Mouse (Mus musculus): ENCODE results near the gene Gcnt4.

Gene Gcnt4

DNA sequence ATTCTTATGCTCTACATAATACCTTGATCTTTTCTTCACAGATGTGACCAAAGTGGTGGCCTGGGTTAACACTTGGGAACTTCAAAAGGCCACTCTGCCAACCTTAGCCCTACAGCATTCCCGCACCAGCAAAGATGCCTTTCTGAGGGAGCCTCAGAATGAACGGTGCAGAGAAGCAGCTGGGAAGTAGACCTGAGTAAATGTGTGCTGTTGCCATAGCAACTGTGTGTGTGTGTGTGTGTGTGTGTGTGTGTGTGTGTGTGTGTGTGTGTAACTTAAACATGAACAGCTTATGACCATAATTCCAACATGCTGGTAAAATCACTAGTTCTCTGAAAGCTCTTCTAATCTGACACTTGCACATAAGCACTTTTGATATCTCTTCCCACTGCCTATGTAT, 27.4 kb downstream of the Gcnt4 start:
- DNase-seq (ENCODE audit: low spot score): no peak

DNA sequence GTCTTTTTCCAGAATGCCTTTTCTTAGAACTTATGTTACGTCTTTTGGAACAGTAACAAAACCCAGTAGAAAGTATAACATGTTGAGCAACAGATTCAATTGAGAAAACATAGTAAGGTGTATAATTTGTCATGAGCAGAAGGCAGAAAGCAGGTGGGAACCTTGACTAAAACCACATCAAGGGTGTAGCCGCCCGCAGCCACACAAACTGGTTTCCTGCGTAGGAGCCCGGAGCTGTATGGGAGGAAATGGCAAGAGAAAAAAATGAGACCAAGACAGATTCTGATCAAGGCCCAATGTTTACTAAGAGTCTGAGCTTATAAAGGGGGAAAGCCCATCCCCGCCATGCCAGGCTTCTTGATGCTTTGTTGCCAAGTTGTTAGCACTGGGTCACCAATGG, 32.0 kb downstream of the Gcnt4 start:
- DNase-seq (ENCODE audit: low spot score): no peak

GRCm38 (mm10) chr13:96960019-96960418, 35.5 kb downstream of the Gcnt4 start:
- no peak for DNase-seq (ENCODE audit: low spot score)

GRCm38 (mm10) chr13:96961366-96962157, 37.1 kb downstream of the Gcnt4 start:
- DNase-seq (ENCODE audit: low spot score): no peak

DNA sequence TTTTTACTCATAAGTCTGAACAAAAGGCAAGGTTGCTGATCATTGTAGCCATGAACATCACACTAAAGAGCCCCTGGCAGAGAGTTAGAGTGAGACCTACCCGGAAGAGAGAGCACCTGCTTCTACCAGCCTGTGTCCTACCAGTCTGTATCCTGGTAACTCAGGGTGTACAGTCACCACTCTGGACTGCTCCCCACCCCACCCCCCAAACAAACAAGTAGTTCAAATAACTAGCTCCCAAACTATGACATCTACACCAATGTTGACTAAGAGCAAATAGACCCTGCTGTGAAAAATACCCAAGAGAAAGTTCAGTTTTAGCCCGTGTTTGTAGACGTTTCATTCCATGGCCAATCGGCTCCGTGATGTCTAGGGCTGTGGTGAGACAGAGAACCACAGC, 38.3 kb downstream of the Gcnt4 start:
- DNase-seq (ENCODE audit: low spot score): no peak

GRCm38 (mm10) chr13:96964981-96965380, 40.5 kb downstream of the Gcnt4 start:
- no peak for DNase-seq (ENCODE audit: low spot score)

DNA sequence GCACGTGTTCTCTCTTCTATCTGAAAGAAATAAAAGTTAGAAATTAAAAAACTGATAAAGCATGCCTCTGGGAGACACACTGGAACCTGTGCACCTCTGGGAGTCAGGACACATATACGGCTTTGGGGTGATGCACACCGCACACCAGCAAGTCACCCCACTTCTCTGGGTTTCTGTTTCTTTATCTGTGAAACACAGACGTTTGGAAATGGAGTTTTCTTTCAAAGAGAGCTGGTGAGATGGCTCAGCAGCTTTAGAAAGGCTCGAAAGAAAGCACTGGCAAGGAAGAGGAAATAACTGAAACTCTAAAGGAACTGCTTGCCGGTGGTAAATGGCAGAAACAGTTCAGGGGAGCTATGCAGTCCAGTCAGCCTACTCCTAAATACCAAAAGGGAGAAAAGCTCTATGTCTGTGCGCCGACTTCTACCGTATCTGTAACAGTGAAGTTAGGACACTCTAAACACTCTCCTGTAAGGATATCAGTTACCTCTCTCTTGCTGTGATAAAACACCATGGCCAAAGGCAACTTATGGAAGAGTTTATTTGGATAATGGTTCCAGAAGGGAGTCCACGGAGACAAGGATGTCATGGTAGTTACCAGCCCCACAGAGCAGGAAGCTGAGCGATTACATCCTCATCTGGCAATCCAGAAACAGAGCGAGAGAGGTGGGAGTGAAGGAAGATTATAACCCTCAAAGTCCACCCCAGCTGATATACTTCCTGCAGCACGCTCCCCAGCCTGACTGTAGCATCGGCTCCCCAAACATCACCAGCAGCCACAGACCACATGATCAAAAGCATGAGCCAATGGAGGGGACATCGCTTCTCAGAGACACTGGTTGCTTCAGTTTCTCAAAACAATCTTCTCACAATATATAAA, 42.0 kb downstream of the Gcnt4 start:
- DNase-seq (ENCODE audit: low spot score): no peak

DNA sequence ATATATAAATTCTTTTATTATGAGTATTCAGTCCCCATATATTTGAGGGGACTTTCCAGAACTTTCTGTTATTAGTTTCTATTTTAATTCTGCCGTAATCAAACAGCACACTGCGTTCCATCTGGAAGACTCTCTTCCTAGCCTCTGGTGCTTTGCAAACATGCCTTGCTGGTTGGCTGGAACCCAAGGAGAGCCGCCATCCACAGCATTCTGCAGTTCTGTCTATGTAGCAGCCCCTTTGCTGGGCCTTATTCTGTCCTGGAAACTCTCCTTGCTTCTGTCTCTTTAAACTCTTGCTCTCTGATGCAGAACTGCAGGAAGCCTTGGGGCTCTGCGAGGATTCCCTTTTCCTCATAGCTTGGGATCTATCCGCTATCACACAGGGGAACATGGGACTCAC, 42.6 kb downstream of the Gcnt4 start:
- no peak for DNase-seq (ENCODE audit: low spot score)

DNA sequence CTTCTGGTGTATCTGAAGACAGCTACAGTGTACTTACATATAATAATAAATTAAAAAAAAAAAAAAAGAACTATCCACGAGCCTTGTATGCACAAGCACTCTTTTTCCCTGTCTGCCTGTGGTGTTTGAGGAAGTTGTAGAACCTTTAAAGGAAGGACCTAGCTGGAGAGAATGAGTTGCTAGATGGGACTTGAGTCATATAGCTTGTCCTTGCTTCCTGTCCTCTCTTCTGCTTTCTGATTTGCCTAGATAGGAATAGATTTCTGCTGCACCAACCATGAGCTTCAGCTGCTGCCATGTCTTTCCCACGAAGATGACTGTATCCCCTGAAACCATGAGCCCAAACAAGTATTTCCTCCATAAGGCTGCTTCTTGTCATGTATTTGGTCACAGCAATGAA, 43.3 kb downstream of the Gcnt4 start:
- no peak for DNase-seq (ENCODE audit: low spot score)

DNA sequence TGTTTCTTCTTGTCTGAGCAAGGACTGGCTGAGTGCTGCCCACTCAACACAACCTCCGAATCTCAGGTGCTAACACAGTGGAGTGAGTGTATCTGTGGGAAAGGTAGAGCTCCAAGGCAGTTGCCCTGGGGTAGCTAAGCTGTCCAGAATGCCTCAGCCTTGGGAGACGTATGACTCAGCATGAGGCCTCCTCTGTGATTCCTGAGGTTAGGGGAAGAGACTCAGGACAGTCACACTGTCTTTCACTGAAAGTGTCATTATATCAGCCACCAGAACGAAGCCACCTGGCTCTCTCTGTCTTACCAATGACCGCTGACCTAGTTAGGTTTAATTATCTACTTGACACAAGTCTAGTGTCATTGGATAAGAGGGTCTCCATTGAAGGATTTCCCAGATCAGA, 46.6 kb downstream of the Gcnt4 start:
- DNase-seq (ENCODE audit: low spot score): no peak

- DNase-seq (ENCODE audit: low spot score): no peak
These were observed 47.4 kb downstream of the Gcnt4 start for GRCm38 (mm10) chr13:96971861-96972282.

DNA sequence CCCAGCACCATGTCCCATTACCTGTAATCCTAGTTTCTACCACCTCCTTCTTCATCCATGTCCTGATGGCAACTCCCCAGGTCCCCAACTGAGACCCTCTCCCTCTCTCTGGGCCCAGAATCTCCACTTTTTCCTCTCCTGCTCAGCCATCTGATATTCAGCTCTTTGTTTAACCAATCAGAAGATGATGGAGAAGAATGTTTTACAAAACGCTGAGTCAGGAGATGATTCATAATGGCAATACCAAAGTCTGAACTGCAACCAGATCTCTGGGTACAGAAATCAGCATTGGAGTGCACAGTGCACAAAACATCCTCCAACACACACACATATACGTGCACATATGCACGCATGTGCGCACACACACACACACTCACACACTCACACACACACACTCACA, 48.8 kb downstream of the Gcnt4 start:
- no peak for DNase-seq (ENCODE audit: low spot score)

GRCm38 (mm10) chr13:96976986-96977595, 52.6 kb downstream of the Gcnt4 start:
- no peak for DNase-seq (ENCODE audit: low spot score)

DNA sequence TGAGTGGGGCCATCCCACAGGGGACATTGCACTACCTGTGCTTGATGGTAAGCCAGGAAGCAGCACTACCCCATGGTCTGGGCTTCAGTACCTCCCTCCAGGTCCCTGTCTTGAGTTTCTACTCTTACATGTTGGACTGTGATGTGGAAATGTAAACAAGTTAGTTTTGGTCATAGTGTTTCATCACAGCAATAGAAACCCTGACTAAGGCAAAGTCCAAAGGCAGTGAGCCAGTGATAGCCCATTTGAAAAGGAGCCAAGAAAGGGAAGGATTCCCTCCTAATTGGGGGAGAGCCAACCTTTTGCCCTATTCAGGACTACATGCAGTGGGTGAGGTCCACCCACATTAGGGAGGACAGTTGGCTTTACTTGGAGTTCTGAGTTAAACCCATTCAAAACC, 56.1 kb downstream of the Gcnt4 start:
- no peak for DNase-seq (ENCODE audit: low spot score)

- no peak for DNase-seq (ENCODE audit: low spot score)
These were observed 59.0 kb downstream of the Gcnt4 start for GRCm38 (mm10) chr13:96983251-96984126.

DNA sequence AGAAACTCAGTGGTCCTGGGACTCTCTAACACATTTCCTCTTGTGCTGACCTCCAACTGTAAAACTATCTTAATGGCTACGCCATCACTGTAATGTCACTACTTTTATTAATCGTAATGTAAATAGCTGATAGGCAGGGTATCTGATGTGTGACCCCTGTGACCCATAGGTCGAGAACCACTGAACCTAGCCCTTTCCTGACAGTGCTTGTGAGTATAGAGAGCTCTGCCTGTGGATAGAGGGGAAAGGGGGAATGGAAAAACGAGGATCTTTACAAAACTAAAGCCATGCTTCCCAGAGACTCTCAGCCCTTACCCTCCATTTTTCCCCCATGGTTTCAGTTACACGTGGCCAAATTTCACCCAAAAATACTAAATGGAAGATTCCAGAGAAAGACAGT, 60.2 kb downstream of the Gcnt4 start:
- no peak for DNase-seq (ENCODE audit: low spot score)

- no peak for DNase-seq (ENCODE audit: low spot score)
These were observed 61.2 kb downstream of the Gcnt4 start for GRCm38 (mm10) chr13:96985599-96986275.

GRCm38 (mm10) chr13:96989129-96989528, 64.6 kb downstream of the Gcnt4 start:
- no peak for DNase-seq (ENCODE audit: low spot score)

DNA sequence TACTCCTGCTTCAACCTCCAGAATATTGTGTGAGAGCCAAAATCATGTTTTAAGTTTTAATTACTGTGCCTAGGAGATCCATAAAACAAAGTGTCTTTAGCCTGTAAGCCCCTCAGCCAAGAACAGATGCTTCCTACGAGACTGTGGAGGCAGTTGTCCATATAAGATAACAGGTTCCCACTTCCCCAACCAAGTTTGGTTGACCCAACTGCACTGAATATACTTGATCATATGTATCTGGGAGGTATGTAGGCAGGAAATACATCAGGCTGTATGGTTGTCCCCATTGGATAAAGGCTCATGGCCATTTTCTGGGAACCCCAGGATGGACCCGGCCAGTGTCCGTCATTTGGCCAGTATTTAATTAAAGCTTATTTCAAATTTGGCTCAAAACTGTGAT, 65.6 kb downstream of the Gcnt4 start:
- no peak for DNase-seq (ENCODE audit: low spot score)

DNA sequence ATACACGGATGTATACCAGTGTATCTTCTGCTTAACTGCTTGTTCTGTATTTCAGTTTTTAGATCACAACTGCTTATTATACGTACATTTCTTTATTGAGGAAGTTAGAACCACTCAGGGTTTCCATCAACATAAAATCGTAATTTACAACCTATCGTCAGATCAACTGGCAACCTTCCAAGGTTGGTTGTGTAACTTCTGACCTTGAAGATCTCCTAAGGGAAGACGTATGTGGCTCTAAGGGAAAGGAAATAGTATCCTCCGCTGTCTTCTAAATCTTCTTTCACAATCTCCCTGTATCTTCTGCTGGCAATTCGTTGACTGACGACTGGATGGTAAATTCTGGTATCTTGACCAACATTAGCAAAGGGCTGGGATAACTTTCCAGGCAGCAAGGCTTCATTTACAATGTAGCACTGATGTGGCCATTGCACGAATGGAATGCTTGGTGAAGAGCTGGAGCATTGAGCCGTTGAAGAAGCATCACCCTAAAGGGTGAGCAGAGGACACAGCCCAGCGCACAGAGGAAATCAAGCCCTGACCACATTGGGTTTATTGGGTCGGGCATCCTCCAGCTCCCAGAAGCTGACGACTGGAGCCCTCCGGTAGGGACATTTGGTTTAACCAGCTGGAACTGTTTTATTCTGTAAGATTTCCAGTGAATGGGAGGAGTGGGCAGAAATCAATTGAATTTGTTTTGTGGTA, 66.2 kb downstream of the Gcnt4 start:
- DNase-seq (ENCODE audit: low spot score): no peak

Measured in urinary bladder, postnatal 10 days (tissue).